Mouse (Mus musculus): ENCODE results near the gene Tnxb.
A peak's percentile ranks its signal among the peaks of the same experiment; 100 is the strongest.
"Not testable (repeated sequence)": the region's sequence is repeated elsewhere in the genome, so short reads cannot be mapped to it uniquely, and the experiment has no call there.

Gene Tnxb

DNA sequence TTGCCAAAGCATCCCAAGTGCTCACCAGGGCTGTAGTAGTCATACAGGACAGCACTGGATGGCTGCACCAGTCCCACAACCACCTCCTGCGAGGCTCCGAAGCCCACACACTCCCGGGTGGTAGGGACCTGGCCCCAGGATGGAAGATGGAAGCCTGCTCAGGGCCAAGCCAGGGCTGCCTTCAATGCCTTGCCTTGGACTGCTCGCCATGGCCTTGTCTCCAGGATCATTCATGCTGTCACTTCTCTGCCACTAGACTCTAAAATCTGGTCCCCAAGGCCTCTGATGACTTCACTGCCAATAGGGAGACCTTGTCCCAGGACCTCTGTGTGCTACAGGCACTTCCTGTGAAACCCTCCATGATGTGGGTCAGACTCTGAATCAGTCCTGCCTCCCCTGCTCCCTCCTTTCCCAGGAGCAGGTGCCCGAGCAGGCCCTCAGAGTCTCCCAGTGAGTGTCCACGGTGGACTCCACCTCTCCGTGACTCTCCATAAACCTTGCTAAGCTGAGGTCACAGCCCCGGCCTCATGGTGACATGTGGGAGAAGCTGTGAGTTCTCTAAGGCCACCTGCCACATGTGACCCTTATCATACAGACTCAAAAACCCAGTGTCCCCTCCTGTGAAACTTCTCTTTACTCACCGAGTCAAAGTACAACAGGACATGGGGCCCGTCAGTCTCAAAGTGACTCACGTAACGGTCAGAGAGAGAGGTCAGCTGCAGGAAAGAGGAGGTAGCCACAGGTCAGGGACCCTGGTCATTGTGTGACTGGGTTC lies 59.6 kb downstream of the Tnxb start:
- DNase-seq (ENCODE audit: low spot score in 2 of 2), result not testable (repeated sequence)

DNA sequence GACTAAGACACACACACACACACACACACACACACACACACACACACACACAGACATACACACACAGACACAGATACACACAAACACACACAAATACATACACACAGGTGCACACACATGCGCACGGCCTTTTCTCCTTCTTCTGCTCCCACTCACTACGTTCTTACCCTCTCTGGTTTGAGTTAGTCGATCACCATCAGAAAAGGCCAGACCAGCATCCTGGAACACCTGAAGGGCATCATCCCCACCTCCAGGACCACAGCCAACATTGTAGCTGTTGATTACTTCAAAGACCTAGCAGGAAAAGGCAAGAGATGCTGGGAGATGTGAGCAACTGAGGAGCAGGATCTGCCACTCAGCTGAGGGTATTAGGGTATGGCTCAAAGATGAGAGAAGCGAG lies 67.1 kb downstream of the Tnxb start:
- not testable (repeated sequence) for DNase-seq (ENCODE audit: low spot score in 2 of 2)

DNA sequence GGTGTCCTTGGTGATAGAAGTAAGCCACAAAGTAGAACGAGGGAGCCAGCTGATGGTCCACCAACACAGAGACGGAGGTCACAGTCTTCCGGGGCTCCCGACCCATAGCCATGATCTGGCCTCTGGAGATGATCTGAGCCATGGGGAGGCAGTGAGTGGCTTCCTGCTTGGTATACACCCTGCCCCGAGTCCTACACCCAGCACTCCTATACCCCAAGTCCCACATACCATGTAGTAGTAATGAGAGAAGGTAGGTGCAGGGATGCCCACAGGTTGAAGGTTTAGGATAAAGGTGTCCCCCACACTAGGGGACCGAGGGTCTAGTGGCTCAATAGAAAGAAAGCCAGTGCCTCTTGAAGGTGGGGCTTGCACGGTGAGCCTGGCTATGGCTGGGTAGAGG lies 69.4 kb downstream of the Tnxb start:
- DNase-seq (ENCODE audit: low spot score in 2 of 2), result not testable (repeated sequence)

DNA sequence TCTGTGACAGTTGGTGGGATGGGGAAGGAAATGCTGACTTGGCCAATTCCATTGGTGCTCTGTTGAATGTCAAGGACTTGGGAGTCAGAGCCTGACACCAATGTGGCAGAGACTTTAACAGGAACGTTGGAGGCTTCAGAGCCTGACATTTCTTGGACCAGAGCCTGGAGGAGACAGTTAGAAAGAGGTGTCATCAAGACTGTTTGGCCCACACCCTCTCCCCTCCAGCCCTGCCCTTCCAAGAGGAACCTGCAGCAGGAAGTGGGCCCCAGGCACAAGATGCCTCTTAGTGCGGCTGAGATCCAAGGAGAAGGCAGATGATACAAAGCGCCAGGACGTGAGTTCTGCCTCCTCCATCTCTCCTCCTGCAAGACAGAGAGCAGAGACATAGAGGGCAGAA lies 69.9 kb downstream of the Tnxb start:
- no peak for DNase-seq (ENCODE audit: low spot score in 2 of 2)

DNA sequence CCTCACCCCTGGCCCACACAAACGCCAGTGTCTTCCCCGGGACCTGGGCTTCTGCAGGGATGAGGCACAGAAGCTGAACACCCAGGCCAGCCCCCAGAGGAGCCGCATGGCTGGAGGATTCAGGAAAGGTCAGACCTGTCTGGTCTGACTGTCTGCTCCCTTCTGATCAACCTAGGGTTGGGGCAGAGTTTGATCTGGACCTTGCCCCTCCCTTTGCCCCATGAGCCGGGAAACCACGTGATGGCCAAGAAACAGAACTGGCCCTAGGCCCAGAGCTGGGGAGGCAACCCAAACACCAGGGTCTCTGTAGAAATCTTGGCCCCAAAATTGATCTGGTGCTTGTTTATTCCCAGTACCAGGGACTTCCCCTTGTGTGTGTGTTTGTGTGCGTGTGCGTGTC lies 73.4 kb downstream of the Tnxb start, which contains the start of gene C4b:
C4b (minus strand) TSS at position 164 of the 400 bp plus-strand sequence.
- peak in 1 of 2 experiments; percentile 29 for DNase-seq (ENCODE audit: low spot score in 2 of 2)

DNA sequence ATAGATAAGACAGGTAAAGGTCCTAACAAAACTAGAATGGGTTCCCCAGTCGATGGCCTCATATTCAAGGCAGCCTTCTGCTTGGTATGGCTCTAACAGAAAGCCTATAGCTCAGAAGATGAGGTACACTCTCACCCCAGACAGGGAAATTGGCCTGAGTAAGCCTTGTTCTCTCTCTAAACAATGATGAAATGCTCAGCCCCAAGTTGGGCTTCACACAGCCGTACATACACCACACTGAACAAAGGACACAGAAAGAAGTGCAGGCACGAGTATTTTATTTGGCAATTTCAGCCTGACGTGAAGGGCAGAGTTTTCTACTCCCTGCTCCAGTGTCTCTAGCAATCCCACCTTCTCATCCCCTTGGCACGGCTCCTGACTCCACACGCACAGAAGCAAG lies 73.9 kb downstream of the Tnxb start:
- DNase-seq (ENCODE audit: low spot score in 2 of 2), result no peak

DNA sequence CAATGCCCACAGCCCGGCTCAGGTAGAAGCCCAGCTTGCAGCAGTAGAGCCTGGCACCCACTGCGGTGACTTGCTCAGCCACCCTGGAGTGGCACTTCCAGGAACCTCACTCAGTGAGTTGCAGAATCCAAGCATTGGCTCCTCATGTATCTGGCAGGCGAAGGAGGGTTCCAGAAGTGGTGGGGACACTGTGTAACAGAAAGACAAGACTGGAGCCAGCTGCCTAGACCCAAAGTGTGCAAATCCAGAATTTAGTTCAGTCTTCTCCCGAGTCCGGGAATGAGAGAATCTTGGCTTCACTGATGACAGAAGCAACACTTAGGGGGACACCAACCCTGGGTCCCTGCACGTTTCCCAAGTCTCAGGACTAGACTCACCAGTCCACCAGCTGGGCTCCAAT lies 74.3 kb downstream of the Tnxb start:
- DNase-seq (ENCODE audit: low spot score in 2 of 2), result not testable (repeated sequence)

DNA sequence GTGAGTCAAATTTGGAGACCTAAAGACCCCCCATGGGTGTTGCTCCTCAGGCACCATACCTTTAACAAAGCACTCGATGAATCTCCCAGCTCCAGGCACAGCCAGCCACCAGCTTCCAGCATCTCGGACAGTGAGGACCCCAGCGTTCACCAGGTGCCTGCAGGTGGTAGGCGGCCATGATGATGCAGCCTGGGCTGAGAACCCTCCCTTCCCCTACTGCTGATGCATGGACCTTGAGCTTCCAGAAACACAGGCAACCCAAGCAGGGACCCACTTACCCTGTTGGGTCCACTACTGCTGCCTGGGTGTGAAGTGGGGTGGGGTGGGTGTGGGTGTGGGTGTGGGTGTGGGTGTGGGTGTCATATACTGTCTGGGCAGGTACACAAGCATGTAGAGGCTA lies 74.8 kb downstream of the Tnxb start:
- DNase-seq (ENCODE audit: low spot score in 2 of 2), result not testable (repeated sequence)

DNA sequence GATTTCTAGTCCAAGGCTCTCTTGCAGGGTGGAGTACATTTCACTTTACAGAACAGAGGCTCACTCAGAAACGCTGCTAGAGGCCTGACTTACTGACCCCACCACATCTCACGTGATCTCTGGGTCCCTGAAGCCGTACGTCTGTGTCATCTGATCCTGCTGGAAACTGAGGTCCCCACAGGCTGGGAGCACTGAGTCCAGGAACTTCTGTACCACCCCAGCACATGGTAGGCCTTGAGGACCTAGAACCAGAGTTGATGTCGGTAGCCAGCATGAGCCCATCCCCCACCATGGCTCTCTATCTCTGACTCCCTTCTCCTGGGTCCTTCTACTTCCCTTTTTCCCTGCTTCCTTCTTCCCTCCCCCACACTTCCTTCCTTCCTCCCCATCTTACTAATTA lies 76.2 kb downstream of the Tnxb start:
- DNase-seq (ENCODE audit: low spot score in 2 of 2), result no peak

DNA sequence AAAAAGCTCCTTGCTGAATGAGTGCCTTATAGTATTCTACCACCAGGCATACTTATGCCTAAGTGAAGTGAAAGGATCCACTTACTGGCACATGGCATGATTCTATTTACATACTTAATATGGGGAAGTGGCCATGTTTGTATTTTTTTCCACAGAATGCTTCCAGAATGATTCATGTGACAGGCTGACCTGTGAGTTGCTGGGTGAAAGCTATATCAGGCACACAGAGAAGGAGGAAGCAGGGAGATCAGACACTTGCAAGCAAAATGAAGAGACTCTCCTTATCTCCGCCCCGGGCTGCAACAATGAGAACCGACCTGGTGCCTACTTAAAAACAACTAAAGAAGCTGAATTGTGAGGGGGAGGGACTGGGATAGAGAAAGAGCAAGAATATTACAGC lies 91.1 kb downstream of the Tnxb start:
- DNase-seq (ENCODE audit: low spot score in 2 of 2), result no peak
